Mouse (Mus musculus) cortical plate, adult 2 months (tissue): ENCODE measurements around the gene Gm5741.

ENCODE experiments used
- CTCF ChIP-seq: fragments of 200-500 bp; IDR thresholded peaks from 2 replicates; pipeline ENCODE4 v1.5.1; 2011; ENCODE audit warnings: mild to moderate bottlenecking, control low read depth, low read length; ENCODE audit not compliant: insufficient read depth; ENCODE audit errors: extremely low read depth
- POLR2A ChIP-seq: fragments of 200-500 bp; IDR thresholded peaks from 2 replicates; pipeline ENCODE4 v1.6.1; 2011; ENCODE audit warnings: mild to moderate bottlenecking, low read length, control low read depth; ENCODE audit not compliant: insufficient read depth; ENCODE audit errors: extremely low read depth

- TF ChIP-seq POLR2A (peak; percentile 67; the same call in 1 of the 2 replicates), CTCF (no peak)
These were observed 42.5 kb downstream of the Gm5741 start, which contains the start of gene Asna1 for GRCm38 (mm10) chr8:85025098-85025932.
